Mouse (Mus musculus): ENCODE measurements around the gene Vps36. TPM values are rescaled to one million over a fixed set of nuclear protein-coding genes. Genes with fewer than 3 reads are reported as not detected.
A peak's percentile ranks its signal among the peaks of the same experiment; 100 is the strongest.

Gene Vps36
- polyA plus RNA-seq, 2 experiments = 4.9 to 7.8 TPM

DNA sequence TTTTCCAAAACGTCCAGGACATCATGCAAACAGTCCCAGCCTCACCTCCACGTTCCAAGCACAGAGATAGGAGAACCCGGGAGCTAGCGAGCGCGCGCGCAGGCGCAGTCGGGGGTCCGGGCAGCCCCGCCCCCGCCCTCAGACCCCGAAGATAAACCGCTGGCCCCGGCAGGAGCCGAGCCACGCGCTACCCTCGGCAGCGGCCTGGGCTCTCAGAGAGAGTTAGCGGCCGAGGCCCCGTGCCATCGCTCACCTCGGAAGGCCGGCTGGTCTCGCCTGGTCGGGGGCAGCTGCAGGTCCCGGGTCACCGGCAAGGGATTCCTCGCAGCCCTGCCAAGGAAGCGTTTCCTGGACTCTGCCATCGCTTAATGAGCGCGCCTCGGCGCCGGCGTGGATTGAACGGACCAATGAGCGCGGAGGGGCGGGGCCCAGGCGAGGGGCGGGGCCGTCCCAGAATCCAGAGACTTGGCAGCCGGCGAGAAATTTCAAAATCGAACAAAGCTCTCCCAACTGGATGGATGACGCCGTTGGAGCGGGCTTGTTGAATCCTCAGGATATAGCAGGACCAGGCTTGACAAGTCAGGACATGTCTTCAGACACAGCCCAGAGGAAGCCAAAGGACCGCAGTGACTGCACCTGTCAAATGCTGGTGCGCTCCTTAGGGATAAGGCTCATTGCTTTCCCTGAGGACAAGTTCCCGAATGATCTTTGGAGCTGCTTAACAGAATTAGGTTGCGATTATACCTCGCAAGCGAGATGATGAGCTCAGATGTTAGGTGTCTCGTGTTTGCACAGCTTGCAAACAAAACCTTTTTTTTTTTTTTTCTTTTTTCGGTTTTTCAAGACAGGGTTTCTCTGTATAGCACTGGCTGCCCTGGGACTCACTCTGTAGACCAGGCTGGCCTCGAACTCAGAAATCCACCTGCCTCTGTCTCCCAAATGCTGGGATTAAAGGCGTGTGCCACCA lies 6.9 kb upstream of the Vps36 start, which contains the start of gene Ckap2:
Ckap2 (minus strand) TSS at position 389 of the 967 bp plus-strand sequence.
- Histone ChIP-seq H3K27me3 (ENCODE audit: control insufficient read depth, insufficient read depth, low read length) (no peaks in the 10 kb centered on the region; the same call in 1 of the 2 replicates), H3K36me3 (replicated peaks; ENCODE audit: control insufficient read depth, insufficient read depth, low read depth) (no peaks in the 10 kb centered on the region; the same call in 1 of the 2 replicates), H3K9ac (replicated peaks) (peak within 1 kb of the TSS; percentile 87), H3K4me2 (ENCODE audit: low read depth) (peak within 1 kb of the TSS; percentile 98), H3K27ac (peak within 1 kb of the TSS; percentile 54), H3K4me1 (replicated peaks; ENCODE audit: control insufficient read depth in 2 of 2, insufficient read depth in 2 of 2, low read length in 1 of 2) (peaks cover 5 to 18% of the 10 kb centered on the region in 2 experiments; a peak in 3 of 4 replicates), H3K9me3 (ENCODE audit: control insufficient read depth, low read length) (no peaks in the 10 kb centered on the region), H3K4me3 (ENCODE audit: insufficient read depth in 1 of 2, low read depth in 2 of 2, low read length in 2 of 2) (peak within 1 kb of the TSS; percentile 71 to 72)
- WGBS (ENCODE audit: insufficient replicate concordance) = 2% methylated on average over 63 of the region's 63 CpGs
- ATAC-seq (ENCODE audit: insufficient read depth) (peak; percentile 94), DNase-seq (ENCODE audit: low read depth in 3 of 3, low spot score in 3 of 3) (peak; percentile 83 to 87 (median 85))
- no peak for TF ChIP-seq CTCF (IDR thresholded peaks at IDR 0.05; ENCODE audit: low read depth)
- no peak for TF ChIP-seq EP300 (IDR thresholded peaks at IDR 0.05; ENCODE audit: low read depth)

DNA sequence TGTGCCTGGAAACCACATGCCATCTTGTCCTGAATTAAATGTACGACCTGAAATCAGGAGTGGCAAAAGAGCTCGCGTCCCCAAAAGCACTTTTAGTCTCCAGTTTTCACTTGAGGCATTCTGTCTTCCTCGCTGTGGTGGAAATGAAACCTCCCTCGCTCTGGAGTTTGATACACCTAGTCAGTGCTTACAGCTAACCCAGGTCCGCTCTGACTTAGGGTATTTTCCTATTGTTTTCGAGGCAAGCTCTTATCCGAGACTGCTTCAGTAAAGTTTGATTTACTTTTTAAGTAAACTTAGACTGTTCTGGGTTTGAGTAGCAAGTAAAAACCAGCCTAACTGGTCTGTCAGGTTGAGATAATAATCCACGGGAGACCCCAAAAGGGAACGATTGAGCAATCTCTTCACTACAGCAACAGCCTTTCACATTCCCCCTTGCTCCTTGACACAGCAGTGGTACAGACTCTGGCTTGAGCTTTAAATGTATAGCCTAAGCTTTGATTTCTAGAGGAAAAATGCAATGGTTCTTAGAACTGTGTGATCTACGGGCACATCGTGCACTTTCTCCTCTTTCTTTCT lies 912 bp downstream of the Vps36 start:
- Histone ChIP-seq H3K27ac (peak overlapping the region; percentile 71), H3K36me3 (replicated peaks; ENCODE audit: control insufficient read depth, insufficient read depth, low read depth) (no peaks in the 10 kb centered on the region), H3K9ac (replicated peaks) (peak overlapping the region; percentile 93), H3K27me3 (ENCODE audit: control insufficient read depth, insufficient read depth, low read length) (no peaks in the 10 kb centered on the region), H3K4me3 (ENCODE audit: insufficient read depth in 1 of 2, low read depth in 2 of 2, low read length in 2 of 2) (peak overlapping the region; percentile 73 to 94), H3K4me1 (replicated peaks; ENCODE audit: control insufficient read depth in 2 of 2, insufficient read depth in 2 of 2, low read length in 1 of 2) (peaks cover 5 to 11% of the 10 kb centered on the region in 2 experiments; a peak in 3 of 4 replicates), H3K4me2 (ENCODE audit: low read depth) (peak overlapping the region; percentile 96), H3K9me3 (ENCODE audit: control insufficient read depth, low read length) (no peaks in the 10 kb centered on the region)
- DNase-seq (ENCODE audit: low read depth in 3 of 3, low spot score in 3 of 3) (peak in 2 of 3 experiments; percentile 19 to 27), ATAC-seq (ENCODE audit: insufficient read depth) (0 out of 2 replicates have a peak, but pooled peaks have one; percentile 23)
- TF ChIP-seq CTCF (IDR thresholded peaks at IDR 0.05; ENCODE audit: low read depth) = no peak
- no peak for TF ChIP-seq EP300 (IDR thresholded peaks at IDR 0.05; ENCODE audit: low read depth)
- WGBS (ENCODE audit: insufficient replicate concordance) = 10% methylated on average over 12 of the region's 12 CpGs

DNA sequence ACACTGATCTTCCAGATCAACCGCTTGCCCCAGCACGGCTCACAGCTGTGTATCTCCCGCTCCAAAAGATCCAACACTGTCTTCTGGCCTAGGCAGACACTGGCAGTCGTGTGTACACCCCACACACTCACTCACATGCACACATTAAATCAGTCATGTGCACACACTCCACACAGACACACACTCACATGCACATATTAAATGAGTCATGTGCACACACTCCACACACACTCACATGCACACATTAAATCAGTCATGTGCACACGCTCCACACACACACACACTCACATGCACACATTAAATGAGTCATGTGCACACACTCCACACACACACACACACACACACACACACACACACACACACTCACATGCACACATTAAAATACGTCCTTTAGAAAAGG lies 5.3 kb downstream of the Vps36 start:
- H3K4me2 ChIP-seq (ENCODE audit: low read depth) = no peak overlapping the region
- no peak overlapping the region for H3K9ac ChIP-seq (replicated peaks)
- H3K36me3 ChIP-seq (replicated peaks; ENCODE audit: control insufficient read depth, insufficient read depth, low read depth) = no peaks in the 10 kb centered on the region
- H3K27ac ChIP-seq = no peak overlapping the region
- no peaks in the 10 kb centered on the region for H3K27me3 ChIP-seq (ENCODE audit: control insufficient read depth, insufficient read depth, low read length)
- H3K4me3 ChIP-seq (ENCODE audit: insufficient read depth in 1 of 2, low read depth in 2 of 2, low read length in 2 of 2) = no peak overlapping the region
- H3K4me1 ChIP-seq (replicated peaks; ENCODE audit: control insufficient read depth in 2 of 2, insufficient read depth in 2 of 2, low read length in 1 of 2) = peaks cover 5 to 9% of the 10 kb centered on the region in 2 experiments; a peak in 3 of 4 replicates
- TF ChIP-seq EP300 (IDR thresholded peaks at IDR 0.05; ENCODE audit: low read depth) (no peak), CTCF (IDR thresholded peaks at IDR 0.05; ENCODE audit: low read depth) (no peak)
- DNase-seq (ENCODE audit: low read depth in 3 of 3, low spot score in 3 of 3) (no peak), ATAC-seq (ENCODE audit: insufficient read depth) (no peak)
- no peaks in the 10 kb centered on the region for H3K9me3 ChIP-seq (ENCODE audit: control insufficient read depth, low read length)
- 77% methylated on average over 6 of the region's 6 CpGs for WGBS (ENCODE audit: insufficient replicate concordance)

DNA sequence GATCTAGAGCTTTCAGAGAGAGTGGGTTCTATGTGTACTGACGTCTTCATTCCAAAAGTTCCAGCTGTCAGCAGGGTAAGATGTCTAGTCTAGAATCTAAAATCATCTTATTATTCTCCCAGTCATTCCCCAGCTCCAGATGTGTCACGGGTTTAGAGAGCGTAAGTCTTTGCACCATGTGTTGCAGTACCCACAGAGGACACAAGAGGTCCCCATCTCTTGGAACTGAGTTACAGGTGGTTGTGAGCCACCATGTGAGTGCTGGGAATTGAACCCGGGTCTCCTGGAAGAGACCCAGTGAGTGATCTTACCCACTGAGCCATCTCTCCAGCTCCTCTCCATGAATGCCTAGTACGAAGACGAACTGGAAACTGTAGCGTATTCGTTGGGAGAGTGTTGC lies 6.9 kb downstream of the Vps36 start:
- DNase-seq (ENCODE audit: low read depth in 3 of 3, low spot score in 3 of 3) = no peak
- Histone ChIP-seq H3K27ac (no peak overlapping the region), H3K4me3 (ENCODE audit: insufficient read depth in 1 of 2, low read depth in 2 of 2, low read length in 2 of 2) (no peak overlapping the region), H3K4me1 (replicated peaks; ENCODE audit: control insufficient read depth in 2 of 2, insufficient read depth in 2 of 2, low read length in 1 of 2) (peaks cover 0 to under 1% of the 10 kb centered on the region in 2 experiments; a peak in 2 of 4 replicates), H3K9me3 (ENCODE audit: control insufficient read depth, low read length) (no peaks in the 10 kb centered on the region), H3K27me3 (ENCODE audit: control insufficient read depth, insufficient read depth, low read length) (no peaks in the 10 kb centered on the region), H3K36me3 (replicated peaks; ENCODE audit: control insufficient read depth, insufficient read depth, low read depth) (no peaks in the 10 kb centered on the region), H3K4me2 (ENCODE audit: low read depth) (no peak overlapping the region), H3K9ac (replicated peaks) (no peak overlapping the region)
- TF ChIP-seq CTCF (IDR thresholded peaks at IDR 0.05; ENCODE audit: low read depth) (peak; percentile 49), EP300 (IDR thresholded peaks at IDR 0.05; ENCODE audit: low read depth) (no peak)
- 85% methylated on average over 8 of the region's 8 CpGs for WGBS (ENCODE audit: insufficient replicate concordance)
- no peak for ATAC-seq (ENCODE audit: insufficient read depth)

DNA sequence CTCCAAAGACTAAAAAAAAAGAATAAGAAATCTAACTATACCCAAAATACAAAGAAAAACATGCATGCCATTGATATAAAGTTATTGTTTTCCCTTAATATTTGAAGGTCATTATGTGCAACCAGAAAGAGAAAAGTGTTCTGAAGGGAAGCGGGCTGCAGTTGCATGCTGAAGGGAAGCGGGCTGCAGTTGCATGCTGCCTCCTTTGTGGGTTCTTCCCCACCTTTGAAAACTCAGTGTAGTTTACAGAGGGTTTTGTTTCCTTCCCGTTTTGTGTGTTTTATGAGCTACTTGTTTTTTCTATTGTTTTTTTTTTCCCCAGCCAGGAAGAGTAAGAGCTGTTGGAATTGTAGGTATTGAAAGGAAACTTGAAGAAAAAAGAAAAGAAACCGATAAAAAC lies 14.9 kb downstream of the Vps36 start:
- H3K36me3 ChIP-seq (replicated peaks; ENCODE audit: control insufficient read depth, insufficient read depth, low read depth) = no peaks in the 10 kb centered on the region
- H3K27me3 ChIP-seq (ENCODE audit: control insufficient read depth, insufficient read depth, low read length) = no peaks in the 10 kb centered on the region
- no peaks in the 10 kb centered on the region for H3K9me3 ChIP-seq (ENCODE audit: control insufficient read depth, low read length)
- 38% methylated on average over 4 of the region's 4 CpGs for WGBS (ENCODE audit: insufficient replicate concordance)
- ATAC-seq (ENCODE audit: insufficient read depth) (no peak), DNase-seq (ENCODE audit: low read depth in 3 of 3, low spot score in 3 of 3) (no peak)
- no peak overlapping the region for H3K27ac ChIP-seq
- no peak overlapping the region for H3K4me3 ChIP-seq (ENCODE audit: insufficient read depth in 1 of 2, low read depth in 2 of 2, low read length in 2 of 2)
- TF ChIP-seq EP300 (IDR thresholded peaks at IDR 0.05; ENCODE audit: low read depth) (no peak), CTCF (IDR thresholded peaks at IDR 0.05; ENCODE audit: low read depth) (no peak)
- H3K4me2 ChIP-seq (ENCODE audit: low read depth) = no peak overlapping the region
- peaks cover 0 to 9% of the 10 kb centered on the region in 2 experiments; a peak in 3 of 4 replicates for H3K4me1 ChIP-seq (replicated peaks; ENCODE audit: control insufficient read depth in 2 of 2, insufficient read depth in 2 of 2, low read length in 1 of 2)
- no peak overlapping the region for H3K9ac ChIP-seq (replicated peaks)

Data from liver, embryonic 14.5 days (tissue).